Comparison of ENCODE assay signal across 8 mouse cellular contexts in genomic region chr2:93075738-93076577, GRCm38 (mm10). TPM values are rescaled to one million over a fixed set of nuclear protein-coding genes. Genes with fewer than 3 reads are reported as not detected.
DNase-seq lines count a peak whose midpoint lies in the region; ATAC-seq lines count a peak whose summit lies in the region.

No protein-coding gene starts in this region.

- ATAC-seq in CD4-positive, CD25-positive, alpha-beta regulatory T cell, adult 4 months = peak; percentile 56

- DNase-seq in adipocyte (ENCODE audit: low spot score) = peak; percentile 55
- peak; percentile 92 for DNase-seq in embryo, embryonic 10 days (ENCODE audit: low spot score)
- DNase-seq in heart, adult 9 months (ENCODE audit: low spot score in 2 of 2) = peak; percentile 13 to 16
- peak; percentile 87 to 88 for DNase-seq in kidney, postnatal 4 days
- peak; percentile 52 for DNase-seq in lung, postnatal 25 days (ENCODE audit: low spot score)
- peak; percentile 65 for DNase-seq in right cerebral cortex, adult 18-20 months
- DNase-seq in urinary bladder, adult 2 months (ENCODE audit: low spot score) = peak; percentile 52

RNA-seq across cellular contexts. Expression of gene Prdm11, which starts 30.0 kb away (rescaled TPM):
- polyA plus RNA-seq in CD4-positive, CD25-positive, alpha-beta regulatory T cell, adult 4 months (2017; shearing (Covaris generic)) = 1 to 10 TPM; 1.8 to 2.1 TPM
- 4.6 and 5.8 TPM in 2 replicates for polyA plus RNA-seq in urinary bladder, adult 2 months (2012; rRNA removed)

Comparison
In these comparisons a context has a peak if more than half of its experiments do, and no peak if none do; other contexts are left out.
1. Peak in every context shown above with its lines: DNase-seq and ATAC-seq.
2. DNase-seq: peak in every context shown above with its lines; median percentile 92 in embryo, embryonic 10 days; 88 in kidney, postnatal 4 days; 65 in right cerebral cortex, adult 18-20 months; 55 in adipocyte; 52 in lung, postnatal 25 days; 52 in urinary bladder, adult 2 months; 14 in heart, adult 9 months.